Mouse (Mus musculus): Measurements from ENCODE around the gene Ncf2.

Ncf2 gene

GRCm38 (mm10) chr1:152796683-152797263, 3.2 kb upstream of the Ncf2 start:
- DNase-seq (ENCODE audit: low read depth, low spot score) = no peak

DNA sequence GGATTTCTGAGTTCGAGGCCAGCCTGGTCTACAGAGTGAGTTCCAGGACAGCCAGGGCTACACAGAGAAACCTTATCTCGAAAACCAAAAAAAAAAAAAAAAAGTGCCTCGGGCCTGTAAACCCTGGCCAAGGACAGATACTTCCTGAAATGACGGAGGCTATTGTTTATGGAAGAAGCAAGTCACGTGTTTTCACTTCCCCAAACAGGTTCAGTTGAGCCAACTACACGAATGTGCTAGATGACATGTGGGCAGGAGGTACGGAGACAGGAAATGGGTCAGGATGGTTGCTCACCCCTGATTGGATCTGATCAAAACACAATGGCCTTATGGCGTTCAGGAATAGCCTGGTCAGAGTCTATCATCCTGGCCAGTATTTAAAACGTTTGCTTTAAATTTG, 1.9 kb upstream of the Ncf2 start:
- DNase-seq (ENCODE audit: low read depth, low spot score) = no peak

GRCm38 (mm10) chr1:152800633-152801176, 711 bp downstream of the Ncf2 start:
- no peak for DNase-seq (ENCODE audit: low read depth, low spot score)

DNA sequence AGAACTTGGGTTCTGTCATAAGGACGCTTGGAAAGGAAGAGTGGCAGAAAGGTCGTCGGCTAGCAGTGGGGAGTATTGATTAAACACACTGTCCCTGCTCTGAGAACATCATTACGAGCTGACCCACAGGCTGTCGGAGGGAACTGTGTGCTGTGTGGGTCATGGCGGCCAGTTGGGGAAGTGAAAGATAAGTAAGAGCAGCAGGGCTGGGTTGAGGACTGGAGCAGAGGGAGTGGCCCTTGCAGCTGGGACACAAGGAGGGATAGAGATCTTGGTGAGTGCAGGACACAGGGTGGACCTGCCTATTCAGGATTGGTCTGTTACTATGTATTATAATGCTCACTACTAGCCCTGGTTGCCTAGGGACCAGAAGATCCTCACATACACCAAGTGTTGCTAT, 4.9 kb downstream of the Ncf2 start:
- no peak for DNase-seq (ENCODE audit: low read depth, low spot score)

- no peak for DNase-seq (ENCODE audit: low read depth, low spot score)
Measured at GRCm38 (mm10) chr1:152807619-152808391, 7.8 kb downstream of the Ncf2 start.

GRCm38 (mm10) chr1:152808392-152808680, 8.3 kb downstream of the Ncf2 start:
- DNase-seq (ENCODE audit: low read depth, low spot score) = no peak

- no peak for DNase-seq (ENCODE audit: low read depth, low spot score)
Measured at GRCm38 (mm10) chr1:152809541-152810252, 9.7 kb downstream of the Ncf2 start.

DNA sequence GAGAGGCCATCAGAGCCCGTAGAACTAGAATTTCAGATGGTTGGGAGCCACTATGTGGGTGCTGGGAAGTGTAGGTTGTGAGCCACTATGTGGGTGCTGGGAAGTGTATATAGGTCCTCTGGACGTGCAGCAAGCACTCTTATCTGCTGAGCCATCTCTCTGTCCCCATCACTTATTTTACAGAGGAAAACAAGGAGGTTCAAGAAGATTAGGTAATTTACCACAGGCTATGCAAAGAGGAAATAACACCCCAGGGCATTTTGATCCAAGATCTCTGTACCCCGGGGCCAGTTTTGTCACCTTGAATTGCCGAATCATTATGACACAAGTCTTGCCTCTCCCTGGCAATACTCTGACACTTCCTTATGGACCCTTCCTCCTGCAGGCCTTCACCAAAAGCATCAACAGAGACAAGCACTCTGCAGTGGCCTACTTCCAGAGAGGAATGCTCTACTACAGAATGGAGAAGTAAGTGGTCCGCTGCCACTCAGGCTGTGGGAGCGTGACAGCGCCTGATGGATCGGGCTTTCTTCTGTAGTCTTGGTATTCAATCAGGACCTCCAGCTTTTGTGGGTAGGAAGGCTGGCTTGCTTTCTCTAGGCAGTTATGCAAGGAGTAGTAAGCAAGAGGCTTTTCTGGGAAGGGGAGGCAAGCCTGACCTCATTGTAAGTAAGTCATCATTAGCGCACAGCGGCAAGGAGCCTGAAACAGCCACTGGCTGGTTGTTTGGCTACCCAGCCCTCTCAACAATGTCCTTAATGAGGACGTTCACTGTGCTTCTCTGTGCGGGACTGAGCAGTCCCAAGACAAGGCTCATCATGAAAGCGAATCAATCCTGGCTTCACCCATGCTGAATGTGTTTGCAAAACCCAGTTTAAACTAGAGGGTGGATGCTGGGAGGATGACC, 10.8 kb downstream of the Ncf2 start:
- no peak for DNase-seq (ENCODE audit: low read depth, low spot score)

DNA sequence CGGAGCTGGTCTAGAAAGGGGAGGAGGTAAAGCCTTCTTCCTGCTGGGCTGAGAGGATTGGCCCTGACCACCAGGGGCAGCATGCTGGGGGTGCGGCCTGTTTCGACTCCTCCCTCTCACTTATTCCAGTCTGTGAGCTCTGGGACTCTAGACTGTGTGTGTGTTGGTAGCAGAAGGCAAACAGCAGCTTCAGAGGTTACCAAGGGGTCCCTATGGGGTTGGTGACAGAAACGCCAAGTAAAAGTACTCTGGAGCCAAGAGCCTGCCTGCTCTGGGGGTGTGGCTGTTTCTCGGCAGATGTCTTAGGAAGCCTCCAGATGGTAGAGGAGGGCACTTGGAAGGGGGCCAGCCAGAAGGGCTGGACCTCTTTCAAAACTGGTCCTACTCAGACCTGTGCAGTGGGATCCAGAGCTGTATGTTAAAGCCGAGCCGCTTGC, 15.3 kb downstream of the Ncf2 start:
- no peak for DNase-seq (ENCODE audit: low read depth, low spot score)

GRCm38 (mm10) chr1:152817027-152817769, 17.2 kb downstream of the Ncf2 start:
- DNase-seq (ENCODE audit: low read depth, low spot score) = no peak

GRCm38 (mm10) chr1:152817794-152818193, 17.8 kb downstream of the Ncf2 start:
- no peak for DNase-seq (ENCODE audit: low read depth, low spot score)

GRCm38 (mm10) chr1:152819558-152819957, 19.6 kb downstream of the Ncf2 start:
- DNase-seq (ENCODE audit: low read depth, low spot score) = no peak

GRCm38 (mm10) chr1:152820911-152821695, 21.1 kb downstream of the Ncf2 start:
- DNase-seq (ENCODE audit: low read depth, low spot score) = no peak

GRCm38 (mm10) chr1:152821746-152822145, 21.8 kb downstream of the Ncf2 start:
- DNase-seq (ENCODE audit: low read depth, low spot score) = no peak

DNA sequence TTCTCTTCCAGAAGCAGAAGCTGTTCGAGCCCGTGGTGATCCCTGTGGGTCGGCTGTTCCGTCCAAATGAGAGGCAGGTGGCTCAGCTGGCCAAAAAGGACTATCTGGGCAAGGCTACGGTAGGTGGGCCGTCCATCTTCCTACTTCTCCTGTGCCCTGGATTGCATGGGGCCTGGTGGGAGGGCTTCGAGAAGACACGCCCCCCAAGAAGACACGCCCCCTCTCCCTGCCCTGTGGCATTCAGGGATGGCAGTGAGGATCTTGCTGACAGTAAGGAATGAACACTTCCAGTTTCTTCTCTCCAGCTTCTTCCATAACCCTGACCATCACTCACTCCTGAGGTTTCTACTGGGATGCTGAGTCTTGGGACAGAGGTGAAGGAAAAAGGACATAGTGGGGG, 24.2 kb downstream of the Ncf2 start:
- DNase-seq (ENCODE audit: low read depth, low spot score) = no peak

GRCm38 (mm10) chr1:152826446-152826845, 26.5 kb downstream of the Ncf2 start:
- no peak for DNase-seq (ENCODE audit: low read depth, low spot score)

DNA sequence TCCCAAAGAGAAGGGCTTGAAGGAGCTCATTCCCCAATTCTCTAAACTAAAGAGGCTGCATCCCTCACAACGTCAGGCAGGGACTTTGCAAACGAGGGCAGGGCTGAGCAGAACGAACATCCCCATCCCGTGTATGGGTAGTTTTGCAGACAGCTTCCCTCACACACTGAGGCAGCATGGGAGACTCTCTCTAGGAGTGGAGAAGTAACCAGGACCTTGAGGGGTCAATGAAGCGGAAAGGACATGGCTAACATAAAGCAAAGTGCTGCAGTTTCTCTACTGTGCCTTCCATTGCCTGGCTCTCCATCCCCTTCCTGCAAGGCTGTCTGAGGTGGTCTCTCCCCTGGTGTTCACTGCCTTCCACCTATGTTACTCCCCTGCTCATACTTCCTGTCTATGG, 28.2 kb downstream of the Ncf2 start:
- DNase-seq (ENCODE audit: low read depth, low spot score) = no peak

GRCm38 (mm10) chr1:152828637-152829355, 28.8 kb downstream of the Ncf2 start:
- no peak for DNase-seq (ENCODE audit: low read depth, low spot score)

DNA sequence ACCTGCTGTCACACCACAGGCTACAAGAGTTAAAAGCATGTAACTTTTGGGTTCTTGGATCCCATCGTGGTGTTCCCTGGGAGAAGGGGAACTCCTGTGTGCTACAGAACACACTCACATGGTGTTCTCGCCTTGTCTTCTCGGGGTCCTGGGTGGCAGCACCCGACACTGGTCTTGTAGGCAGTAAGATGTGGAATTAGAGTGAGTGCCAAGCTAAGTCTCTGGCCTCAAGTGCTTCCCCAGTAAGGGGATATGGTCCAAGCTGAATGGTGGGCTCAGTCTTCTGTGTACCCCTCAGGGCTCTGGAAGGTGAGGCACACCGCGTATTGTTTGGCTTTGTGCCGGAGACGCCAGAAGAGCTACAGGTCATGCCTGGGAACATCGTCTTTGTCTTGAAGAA, 30.1 kb downstream of the Ncf2 start:
- no peak for DNase-seq (ENCODE audit: low read depth, low spot score)
